Mouse (Mus musculus) ES-E14 (cell line): Measurements from ENCODE around the gene Cd47. TPM values are rescaled to one million over a fixed set of nuclear protein-coding genes. Genes with fewer than 3 reads are reported as not detected.
A peak's percentile ranks its signal among the peaks of the same experiment; 100 is the strongest.

Experiments used
- DNase-seq: peaks from one replicate; pipeline ENCODE4 v3.0.0-alpha.2; 2013; ENCODE audit warnings: low read depth, low spot score
- H3K27ac ChIP-seq: 2 replicates; pipeline ENCODE4 v1.5.1; 2012; ENCODE audit warnings: low read depth, mild to moderate bottlenecking, low read length, moderate library complexity, mixed read lengths; ENCODE audit not compliant: poor library complexity, insufficient read depth, severe bottlenecking
- H3K36me3 ChIP-seq: 2 replicates; pipeline ENCODE4 v1.6.1; 2012; ENCODE audit warnings: mild to moderate bottlenecking, low read length, moderate library complexity, mixed read lengths; ENCODE audit not compliant: control insufficient read depth, poor library complexity, insufficient read depth, severe bottlenecking
- H3K4me1 ChIP-seq, 2 experiments: fragments of 150-350 bp in 1 of 2; sonication (generic) in 1 of 2; 2 replicates each; pipeline ENCODE4 v1.6.1; 2012; ENCODE audit warnings: low read length in 2 of 2, mild to moderate bottlenecking in 1 of 2, mixed read lengths in 1 of 2; ENCODE audit not compliant: control insufficient read depth in 2 of 2, insufficient read depth in 2 of 2, poor library complexity in 1 of 2
- H3K4me3 ChIP-seq, 2 experiments: fragments of 150-350 bp in 1 of 2; sonication (generic) in 1 of 2; 2 replicates each; pipeline ENCODE4 v1.5.1; 2012; ENCODE audit warnings: low read length in 2 of 2, low read depth in 1 of 2, mild to moderate bottlenecking in 1 of 2, mixed read lengths in 1 of 2; ENCODE audit not compliant: insufficient read depth in 1 of 2, poor library complexity in 1 of 2, severe bottlenecking in 1 of 2
- H3K9ac ChIP-seq: 2 replicates; pipeline ENCODE4 v1.6.1; 2012; ENCODE audit warnings: low read depth, mild to moderate bottlenecking, low read length, mixed read lengths; ENCODE audit not compliant: poor library complexity, insufficient read depth, severe bottlenecking
- H3K9me3 ChIP-seq: fragments of 150-350 bp; sonication (generic); 2 replicates; pipeline ENCODE4 v1.6.1; 2012; ENCODE audit warnings: low read depth, mild to moderate bottlenecking, low read length; ENCODE audit not compliant: control insufficient read depth, insufficient read depth
- CHD2 ChIP-seq: IDR thresholded peaks from 2 replicates; pipeline ENCODE4 v1.6.1; 2014; ENCODE audit warnings: mild to moderate bottlenecking, low read depth, low read length, inconsistent platforms
- HCFC1 ChIP-seq: IDR thresholded peaks from 2 replicates; pipeline ENCODE4 v1.6.1; 2012; ENCODE audit warnings: low read length, inconsistent platforms, borderline replicate concordance; ENCODE audit not compliant: insufficient read depth
- MAFK ChIP-seq: IDR thresholded peaks from 2 replicates; pipeline ENCODE4 v1.6.1; 2014; ENCODE audit warnings: mild to moderate bottlenecking, low read depth, low read length, inconsistent platforms; ENCODE audit not compliant: insufficient read depth
- ZC3H11A ChIP-seq: IDR thresholded peaks from 2 replicates; pipeline ENCODE4 v1.6.1; 2012; ENCODE audit warnings: low read depth, mild to moderate bottlenecking, inconsistent platforms, low read length, borderline replicate concordance
- ZNF384 ChIP-seq: IDR thresholded peaks from 2 replicates; pipeline ENCODE4 v1.6.1; 2012; ENCODE audit warnings: low read depth, low read length, inconsistent platforms
- in situ Hi-C, 2 experiments: fragments of 600-800 bp; cut with MboI; formaldehyde crosslinking; loops; one replicate each; pipeline ENCODE4 v1.15.1; 2025; ENCODE audit warnings: low sequenced_read_pairs in 2 of 2, inconsistent platforms in 1 of 2; ENCODE audit not compliant: unreplicated experiment in 2 of 2
- total RNA-seq: library from RNA; depleted of rRNA; stranded (reverse); fragments of 300-350 nt; gene quantifications from 2 replicates; pipeline ENCODE4 v1.2.3, GENCODE M21; 2012

The Cd47 gene
- total RNA-seq, 1 experiment = 16.0 TPM

- in situ Hi-C loops = no loop called here
- peaks cover 0 to 3% of the 10 kb centered on the region in 2 experiments; a peak in 2 of 4 replicates for H3K4me1 ChIP-seq
- peak; percentile 22 for DNase-seq
- no peaks in the 10 kb centered on the region for H3K9me3 ChIP-seq
- no peak overlapping the region for H3K9ac ChIP-seq
- H3K36me3 ChIP-seq = no peaks in the 10 kb centered on the region
- H3K27ac ChIP-seq = no peak overlapping the region
- TF ChIP-seq ZC3H11A (no peak), CHD2 (no peak), HCFC1 (no peak), MAFK (no peak), ZNF384 (no peak)
- no peak overlapping the region for H3K4me3 ChIP-seq
Measured at GRCm38 (mm10) chr16:49948287-49948686, 148.0 kb downstream of the Cd47 start.

DNA sequence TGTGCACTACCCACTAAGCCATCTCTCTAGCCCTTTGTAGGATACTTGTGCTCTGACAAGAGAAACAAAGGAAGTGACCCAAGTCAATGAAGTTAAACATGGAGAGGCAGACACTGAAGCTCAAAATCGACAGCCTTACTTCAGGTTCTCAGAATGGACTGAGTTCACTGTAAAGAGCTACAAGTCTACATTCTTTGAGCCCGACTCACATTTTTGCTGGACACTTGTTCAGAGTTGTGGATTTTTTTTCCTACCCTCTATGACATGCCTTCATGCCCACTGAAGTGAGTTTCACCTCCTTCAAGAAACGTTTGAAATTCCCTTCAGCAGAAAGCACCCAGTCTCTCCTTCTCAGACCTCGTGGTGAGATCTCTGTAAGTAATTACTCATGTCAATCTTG, 148.9 kb downstream of the Cd47 start:
- DNase-seq = no peak
- H3K27ac ChIP-seq = no peak overlapping the region
- TF ChIP-seq CHD2 (no peak), ZNF384 (no peak), MAFK (no peak)
- peaks cover 0 to 3% of the 10 kb centered on the region in 2 experiments; a peak in 2 of 4 replicates for H3K4me1 ChIP-seq
- no peak overlapping the region for H3K9ac ChIP-seq
- no peaks in the 10 kb centered on the region for H3K36me3 ChIP-seq
- H3K9me3 ChIP-seq = no peaks in the 10 kb centered on the region
- in situ Hi-C loops = no loop called here
- no peak overlapping the region for H3K4me3 ChIP-seq

DNA sequence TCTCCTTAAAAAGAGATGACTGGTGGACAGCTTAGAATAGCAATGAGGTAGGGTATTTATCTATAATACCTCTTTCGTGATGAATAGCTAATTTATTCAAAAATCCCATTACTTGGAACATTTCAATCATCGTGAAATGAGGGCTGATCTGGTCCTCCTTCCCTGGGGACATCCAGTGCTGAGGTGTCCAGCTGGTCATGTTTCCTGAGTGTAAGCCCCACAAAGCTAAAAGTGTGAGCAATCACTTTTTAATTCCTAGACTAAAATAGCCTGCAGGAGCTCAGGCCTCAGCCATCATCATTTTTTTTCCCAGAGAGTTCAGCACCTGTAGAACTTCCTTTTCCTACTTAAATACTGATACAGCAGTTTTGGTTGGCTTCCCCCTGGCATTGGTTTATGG, 150.0 kb downstream of the Cd47 start:
- Histone ChIP-seq H3K36me3 (no peaks in the 10 kb centered on the region), H3K27ac (no peak overlapping the region), H3K4me1 (peaks cover 0 to 3% of the 10 kb centered on the region in 2 experiments; a peak in 2 of 4 replicates), H3K4me3 (no peak overlapping the region), H3K9ac (no peak overlapping the region), H3K9me3 (no peaks in the 10 kb centered on the region)
- TF ChIP-seq HCFC1 = no peak
- TF ChIP-seq CHD2 = no peak
- no peak for TF ChIP-seq ZC3H11A
- TF ChIP-seq ZNF384 = no peak
- TF ChIP-seq MAFK = no peak
- DNase-seq = no peak
- in situ Hi-C loops = no loop called here

DNA sequence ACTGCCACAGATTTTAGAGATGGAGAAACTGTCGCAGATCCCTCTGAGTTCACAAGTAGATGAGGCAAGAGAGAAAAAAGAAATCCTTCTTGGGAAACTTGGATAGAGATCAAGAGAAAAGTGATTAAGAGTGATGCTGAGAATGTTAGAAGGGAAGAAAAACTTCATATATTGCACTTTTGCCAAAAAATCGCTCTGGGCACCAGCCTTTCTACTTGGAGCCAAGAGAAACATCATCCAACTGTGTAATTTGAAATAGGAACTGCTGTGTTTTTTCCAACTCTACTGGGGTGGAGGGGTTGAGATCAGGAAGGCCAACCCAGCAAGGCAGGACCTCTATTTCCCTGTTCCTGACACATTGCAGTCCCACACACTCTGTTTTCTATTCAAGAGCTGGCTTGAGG, 151.0 kb downstream of the Cd47 start:
- no peaks in the 10 kb centered on the region for H3K9me3 ChIP-seq
- H3K4me3 ChIP-seq = no peak overlapping the region
- no peak for DNase-seq
- TF ChIP-seq MAFK (no peak), ZNF384 (no peak), HCFC1 (no peak), CHD2 (no peak), ZC3H11A (no peak)
- no peak overlapping the region for H3K27ac ChIP-seq
- H3K4me1 ChIP-seq = peaks cover 0 to 3% of the 10 kb centered on the region in 2 experiments; a peak in 2 of 4 replicates
- H3K9ac ChIP-seq = no peak overlapping the region
- in situ Hi-C loops = no loop called here
- no peaks in the 10 kb centered on the region for H3K36me3 ChIP-seq

DNA sequence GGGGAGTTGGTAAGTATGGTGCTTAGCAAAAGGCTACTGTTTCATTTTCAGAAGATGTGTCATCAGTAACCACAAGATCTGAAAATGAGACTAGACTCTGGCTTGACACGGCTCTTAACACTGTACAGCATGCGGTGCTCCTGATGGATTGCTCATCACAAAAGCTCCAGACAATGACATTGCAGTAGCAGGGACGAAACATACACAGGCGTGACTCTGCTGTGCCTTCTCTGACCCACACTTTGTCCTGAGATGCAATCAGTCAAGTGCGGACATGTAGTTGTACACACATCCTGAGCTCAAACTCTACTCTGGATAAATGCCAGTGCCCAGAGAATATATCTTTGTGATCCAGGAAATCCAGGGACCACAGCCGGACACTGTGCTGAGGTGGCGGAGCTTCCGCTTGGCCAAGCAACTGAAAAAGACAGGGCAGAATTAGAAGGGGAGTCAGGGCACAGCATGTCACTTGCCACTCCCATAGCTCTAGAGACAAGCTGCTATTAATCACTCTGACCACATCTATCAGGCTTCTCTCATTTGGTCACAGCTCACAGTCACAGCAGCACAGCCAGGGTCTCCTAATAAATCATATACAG, 151.7 kb downstream of the Cd47 start:
- H3K4me3 ChIP-seq = no peak overlapping the region
- no peak overlapping the region for H3K9ac ChIP-seq
- TF ChIP-seq HCFC1 (no peak), CHD2 (no peak)
- H3K4me1 ChIP-seq = peaks cover 0 to 3% of the 10 kb centered on the region in 2 experiments; a peak in 2 of 4 replicates
- no peak overlapping the region for H3K27ac ChIP-seq
- DNase-seq = no peak
- no peaks in the 10 kb centered on the region for H3K9me3 ChIP-seq
- no peaks in the 10 kb centered on the region for H3K36me3 ChIP-seq
- in situ Hi-C loops = no loop called here
